Comparison of ENCODE assay signal across 21 mouse cellular contexts in the genomic region with DNA sequence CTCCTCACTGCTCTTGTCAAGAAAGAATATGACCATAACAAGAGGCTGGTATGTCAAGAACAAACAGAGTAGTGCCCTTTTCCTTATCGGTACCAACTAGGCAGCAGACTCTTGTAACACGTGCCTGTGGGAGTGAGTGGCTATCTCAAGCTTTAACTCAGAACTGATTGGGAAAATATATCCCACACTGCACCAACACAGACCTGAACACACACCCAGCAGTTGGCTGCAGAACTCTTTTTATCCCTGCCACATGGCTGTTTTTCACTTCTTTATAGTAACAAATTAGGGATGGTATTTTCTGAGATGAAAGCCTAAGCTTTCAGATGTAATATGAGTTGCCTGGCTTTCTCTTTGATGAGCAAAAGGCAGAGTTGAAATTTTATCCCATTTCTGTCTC. TPM values are rescaled to one million over a fixed set of nuclear protein-coding genes. Genes with fewer than 3 reads are reported as not detected.
DNase-seq lines count a peak whose midpoint lies in the region; ATAC-seq and TF ChIP-seq lines count a peak whose summit lies in the region.
"Had no signal": no experiment of that assay in that cellular context is flagged by ENCODE, and none has a peak within 500 bp of the region (broad histone marks: within the 10 kb centered on the region; RNA-seq: fewer than 3 reads in every experiment).

No protein-coding gene starts in this region.

- peaks cover 60% of the 10 kb centered on the region for H3K36me3 ChIP-seq in intestine, postnatal 0 days (ENCODE audit: control insufficient read depth, insufficient read depth)
- H3K36me3 ChIP-seq in intestine, embryonic 16.5 days (ENCODE audit: control insufficient read depth, insufficient read depth, low read length) = peaks cover 8% of the 10 kb centered on the region

- TF ChIP-seq POLR2A in cerebellum, adult 2 months (IDR thresholded peaks at IDR 0.05; ENCODE audit: borderline replicate concordance, insufficient read depth, low read length) = no peak

- intact Hi-C loops in left cerebral cortex, postnatal 25 days (cut with DNase I) = loop anchor here (2.0 kb wide), 1 partner anchor 27 kb away; the partner anchor contains the start of genes Cep95 and Ddx5

- H3K27ac ChIP-seq in cerebellum, adult 2 months (ENCODE audit: insufficient read depth, low read length) = peak overlapping the region; percentile 91
- peak overlapping the region; percentile 70; the same call in 1 of the 2 replicates for H3K27ac ChIP-seq in intestine, postnatal 0 days (ENCODE audit: low read depth, low read length)
- H3K27ac ChIP-seq in intestine, embryonic 16.5 days (ENCODE audit: low read length) = no peak overlapping the region
- H3K27ac ChIP-seq: embryonic facial prominence, embryonic 12.5 days; embryonic facial prominence, embryonic 15.5 days; heart, adult 2 months; heart, embryonic 10.5 days; heart, embryonic 13.5 days; hindbrain, embryonic 12.5 days had no signal

- H3K27me3 ChIP-seq in cerebellum, adult 2 months (ENCODE audit: control insufficient read depth, insufficient read depth, low read length) = no peaks in the 10 kb centered on the region
- no peaks in the 10 kb centered on the region for H3K27me3 ChIP-seq in intestine, postnatal 0 days (replicated peaks; ENCODE audit: control insufficient read depth, insufficient read depth, low read length)
- no peaks in the 10 kb centered on the region for H3K27me3 ChIP-seq in intestine, embryonic 16.5 days (replicated peaks; ENCODE audit: control insufficient read depth, insufficient read depth, low read length)
- H3K27me3 ChIP-seq: embryonic facial prominence, embryonic 12.5 days; embryonic facial prominence, embryonic 15.5 days; heart, embryonic 13.5 days; hindbrain, embryonic 12.5 days had no signal

- 63% methylated on average over 2 of the region's 2 CpGs for WGBS in cerebellum, adult 2 months
- WGBS in intestine, postnatal 0 days = 67% methylated on average over 2 of the region's 2 CpGs
- 79% methylated on average over 2 of the region's 2 CpGs for WGBS in intestine, embryonic 16.5 days

- ATAC-seq in intestine, postnatal 0 days = no peak
- ATAC-seq in intestine, embryonic 16.5 days = no peak
- ATAC-seq: activated CD4-positive, CD25-positive, alpha-beta regulatory T cell, adult 4 months; forebrain, embryonic 14.5 days had no signal

- no peak overlapping the region for H3K4me3 ChIP-seq in cerebellum, adult 2 months (replicated peaks; ENCODE audit: insufficient read depth, low read depth, low read length)
- H3K4me3 ChIP-seq in intestine, postnatal 0 days (ENCODE audit: low read depth, low read length) = no peak overlapping the region
- no peak overlapping the region for H3K4me3 ChIP-seq in intestine, embryonic 16.5 days (ENCODE audit: low read length)
- H3K4me3 ChIP-seq: embryonic facial prominence, embryonic 12.5 days; embryonic facial prominence, embryonic 15.5 days; heart, adult 2 months; heart, embryonic 10.5 days; heart, embryonic 13.5 days; hindbrain, embryonic 12.5 days had no signal

- no peak overlapping the region for H3K9ac ChIP-seq in intestine, postnatal 0 days (ENCODE audit: low read depth, low read length)
- no peak overlapping the region for H3K9ac ChIP-seq in intestine, embryonic 16.5 days (ENCODE audit: low read depth, low read length)
- H3K9ac ChIP-seq: embryonic facial prominence, embryonic 12.5 days; embryonic facial prominence, embryonic 15.5 days; hindbrain, embryonic 12.5 days had no signal

- H3K4me1 ChIP-seq in cerebellum, adult 2 months (ENCODE audit: control insufficient read depth, insufficient read depth, low read length) = peaks cover 68% of the 10 kb centered on the region
- H3K4me1 ChIP-seq in intestine, postnatal 0 days (replicated peaks; ENCODE audit: control insufficient read depth, insufficient read depth, low read length) = 0 out of 2 replicates have a peak, but pooled peaks cover 7% of the 10 kb centered on the region
- 0 out of 2 replicates have a peak, but pooled peaks cover 3% of the 10 kb centered on the region for H3K4me1 ChIP-seq in intestine, embryonic 16.5 days (ENCODE audit: control insufficient read depth, insufficient read depth, low read length)

- no peak for TF ChIP-seq CTCF in cerebellum, adult 2 months (IDR thresholded peaks at IDR 0.05; ENCODE audit: borderline replicate concordance, insufficient read depth, low read depth, low read length)
- no peak for TF ChIP-seq CTCF in intestine, postnatal 0 days (IDR thresholded peaks at IDR 0.05; ENCODE audit: low read depth)

- DNase-seq in cerebellum, adult 2 months = peak in 1 of 2 experiments; percentile 26
- no peak for DNase-seq in cerebellum, postnatal 36 days
- DNase-seq in left cerebral cortex, postnatal 25 days (ENCODE audit: low spot score in 2 of 2) = peak; percentile 15 to 70
- DNase-seq in left cerebral cortex, adult 8-10 months (ENCODE audit: low spot score in 2 of 2) = no peak
- no peak for DNase-seq in frontal cortex, adult 2 months (ENCODE audit: extremely low spot score in 1 of 2, low spot score in 1 of 2)
- DNase-seq: adrenal gland, adult 8-10 months; adrenal gland, postnatal 25 days; gastrocnemius, postnatal 10 days; gastrocnemius, postnatal 36 days; heart, postnatal 14 days; heart, postnatal 4 days had no signal

- no peaks in the 10 kb centered on the region for H3K9me3 ChIP-seq in intestine, postnatal 0 days (ENCODE audit: control insufficient read depth)
- H3K9me3 ChIP-seq in intestine, embryonic 16.5 days (ENCODE audit: control insufficient read depth, low read length) = no peaks in the 10 kb centered on the region
- H3K9me3 ChIP-seq: embryonic facial prominence, embryonic 12.5 days; embryonic facial prominence, embryonic 15.5 days; heart, embryonic 10.5 days; heart, embryonic 13.5 days; hindbrain, embryonic 12.5 days had no signal

- H3K4me2 ChIP-seq in intestine, postnatal 0 days (replicated peaks; ENCODE audit: low read depth) = no peak overlapping the region
- no peak overlapping the region for H3K4me2 ChIP-seq in intestine, embryonic 16.5 days (ENCODE audit: low read depth, low read length)
- H3K4me2 ChIP-seq: embryonic facial prominence, embryonic 12.5 days; embryonic facial prominence, embryonic 15.5 days; heart, embryonic 13.5 days; hindbrain, embryonic 12.5 days had no signal

RNA-seq across cellular contexts. Expression of gene Cep95, which starts 26.7 kb away (rescaled TPM):
- 31.8 and 37.1 TPM in 2 replicates for polyA plus RNA-seq in cerebellum, adult 2 months (2012; rRNA removed)
- polyA plus RNA-seq in intestine, postnatal 0 days (2015; fragmentation: Nextera tagmentation; extraction: Ambion mirVana) = 5.3 and 5.5 TPM in 2 replicates
- polyA plus RNA-seq in intestine, embryonic 16.5 days (2015; fragmentation: Nextera tagmentation; extraction: Ambion mirVana) = 15.4 and 16.3 TPM in 2 replicates
- total RNA-seq in left cerebral cortex, postnatal 25 days (2021) = 10 to 100 TPM; 11.1 to 11.3 TPM
- 10 to 100 TPM in 3 of 4 experiments, 1 to 10 TPM in 1; 9.8 to 11.4 (median 10.5) TPM for total RNA-seq in left cerebral cortex, adult 8-10 months (2022)
- polyA plus RNA-seq in frontal cortex, adult 2 months (2012; rRNA removed) = 22.3 and 23.1 TPM in 2 replicates

RNA-seq across cellular contexts. Expression of gene Ddx5, which starts 26.8 kb away (rescaled TPM):
- 676 and 721 TPM in 2 replicates for polyA plus RNA-seq in cerebellum, adult 2 months (2012; rRNA removed)
- polyA plus RNA-seq in intestine, postnatal 0 days (2015; fragmentation: Nextera tagmentation; extraction: Ambion mirVana) = 163 and 183 TPM in 2 replicates
- polyA plus RNA-seq in intestine, embryonic 16.5 days (2015; fragmentation: Nextera tagmentation; extraction: Ambion mirVana) = 227 and 230 TPM in 2 replicates
- total RNA-seq in left cerebral cortex, postnatal 25 days (2021) = 100 to 1,000 TPM; 633 to 643 TPM
- 100 to 1,000 TPM; 617 to 703 (median 641) TPM for total RNA-seq in left cerebral cortex, adult 8-10 months (2022)
- polyA plus RNA-seq in frontal cortex, adult 2 months (2012; rRNA removed) = 601 and 664 TPM in 2 replicates

RNA-seq across cellular contexts. Expression of gene Polg2, which starts 36.4 kb away (rescaled TPM):
- polyA plus RNA-seq in cerebellum, adult 2 months (2012; rRNA removed) = 11.7 and 12.7 TPM in 2 replicates
- polyA plus RNA-seq in intestine, postnatal 0 days (2015; fragmentation: Nextera tagmentation; extraction: Ambion mirVana) = 12.9 and 13.3 TPM in 2 replicates
- 12.6 and 13.7 TPM in 2 replicates for polyA plus RNA-seq in intestine, embryonic 16.5 days (2015; fragmentation: Nextera tagmentation; extraction: Ambion mirVana)
- 1 to 10 TPM; 2.8 to 4.4 TPM for total RNA-seq in left cerebral cortex, postnatal 25 days (2021)
- 1 to 10 TPM; 2.8 to 4.6 (median 4.0) TPM for total RNA-seq in left cerebral cortex, adult 8-10 months (2022)
- polyA plus RNA-seq in frontal cortex, adult 2 months (2012; rRNA removed) = 5.6 and 5.9 TPM in 2 replicates

Comparison
In these comparisons a context has a peak if more than half of its experiments do, and no peak if none do; other contexts are left out.
1. DNase-seq: peak in left cerebral cortex, postnatal 25 days (2 of 2); none in cerebellum, postnatal 36 days (0 of 2), left cerebral cortex, adult 8-10 months (0 of 2) and frontal cortex, adult 2 months (0 of 2).